Mouse (Mus musculus) lung, adult 2 months (tissue): ENCODE data around the gene Dcun1d2.

Experiments
- CTCF ChIP-seq: fragments of 200-500 bp; IDR thresholded peaks from 2 replicates; pipeline ENCODE4 v1.5.1; 2011; ENCODE audit warnings: mild to moderate bottlenecking, low read length, control low read depth; ENCODE audit not compliant: insufficient read depth
- POLR2A ChIP-seq: fragments of 200-500 bp; IDR thresholded peaks from 2 replicates; pipeline ENCODE4 v1.6.1; 2011; ENCODE audit warnings: low read depth, mild to moderate bottlenecking, control low read depth, low read length, borderline replicate concordance; ENCODE audit errors: extremely low read depth

DNA sequence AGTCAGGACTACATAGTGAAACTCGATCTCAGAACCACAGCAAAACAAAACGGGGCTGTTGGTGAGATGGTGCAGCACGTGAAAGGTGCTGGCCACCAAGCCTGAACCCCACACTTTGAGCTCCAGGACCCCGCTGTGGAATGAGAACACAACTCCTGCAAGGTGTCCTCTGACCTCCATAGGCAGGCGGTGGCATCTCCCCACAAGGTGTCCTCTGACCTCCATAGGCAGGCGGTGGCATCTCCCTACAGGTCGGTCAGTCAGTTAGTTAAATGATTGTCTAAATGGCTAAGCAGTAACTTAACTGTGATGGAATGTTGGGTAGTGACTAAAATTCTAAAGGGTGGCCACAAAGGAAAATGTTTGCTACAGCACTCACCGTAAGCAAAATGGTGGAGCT, 11.6 kb upstream of the Dcun1d2 start:
- no peak for TF ChIP-seq POLR2A
- no peak for TF ChIP-seq CTCF
